Comparison of ENCODE assay signal across 23 mouse cellular contexts in genomic region chr2:179158881-179159280, GRCm38 (mm10).
"Had no signal": no experiment of that assay in that cellular context is flagged by ENCODE, and none has a peak within 500 bp of the region (broad histone marks: within the 10 kb centered on the region; RNA-seq: fewer than 3 reads in every experiment).

No protein-coding gene starts in this region.

- H3K36me3 ChIP-seq: heart, embryonic 12.5 days; hindbrain, embryonic 13.5 days; hindbrain, embryonic 15.5 days; kidney, embryonic 15.5 days; limb, embryonic 13.5 days; limb, embryonic 15.5 days; liver, embryonic 12.5 days had no signal

- H3K4me3 ChIP-seq: heart, embryonic 12.5 days; hindbrain, embryonic 13.5 days; hindbrain, embryonic 15.5 days; kidney, embryonic 15.5 days; limb, embryonic 13.5 days; limb, embryonic 15.5 days; liver, embryonic 12.5 days had no signal

- H3K9ac ChIP-seq: heart, embryonic 12.5 days; hindbrain, embryonic 13.5 days; hindbrain, embryonic 15.5 days; kidney, embryonic 15.5 days; limb, embryonic 13.5 days; limb, embryonic 15.5 days; liver, embryonic 12.5 days had no signal

- ATAC-seq: hindbrain, postnatal 0 days; intestine, embryonic 16.5 days; liver, embryonic 12.5 days had no signal

- H3K4me2 ChIP-seq: heart, embryonic 12.5 days; hindbrain, embryonic 13.5 days; hindbrain, embryonic 15.5 days; kidney, embryonic 15.5 days; limb, embryonic 13.5 days; limb, embryonic 15.5 days; liver, embryonic 12.5 days had no signal

- H3K27me3 ChIP-seq: heart, embryonic 12.5 days; hindbrain, embryonic 13.5 days; hindbrain, embryonic 15.5 days; kidney, embryonic 15.5 days; limb, embryonic 13.5 days; limb, embryonic 15.5 days; liver, embryonic 12.5 days had no signal

- H3K4me1 ChIP-seq: heart, embryonic 12.5 days; kidney, embryonic 15.5 days; limb, embryonic 13.5 days; limb, embryonic 15.5 days; liver, embryonic 12.5 days had no signal

- H3K9me3 ChIP-seq: heart, embryonic 12.5 days; hindbrain, embryonic 13.5 days; hindbrain, embryonic 15.5 days; kidney, embryonic 15.5 days; limb, embryonic 13.5 days; limb, embryonic 15.5 days had no signal

- H3K27ac ChIP-seq: hindbrain, embryonic 13.5 days; hindbrain, embryonic 15.5 days; hindbrain, postnatal 0 days; kidney, embryonic 15.5 days; kidney, postnatal 0 days; limb, embryonic 13.5 days; limb, embryonic 15.5 days; liver, embryonic 12.5 days had no signal

- DNase-seq: gastrocnemius, postnatal 14 days; gastrocnemius, postnatal 36 days; heart, adult 18-20 months; heart, postnatal 14 days; heart, postnatal 36 days; kidney, adult 11 months; kidney, adult 2 months; kidney, adult 9 months; kidney, postnatal 14 days; kidney, postnatal 36 days; layer of hippocampus, adult 9-11 months; layer of hippocampus, postnatal 36 days; left cerebral cortex, postnatal 4 days had no signal
